Mouse (Mus musculus) kidney, adult 11 months (tissue): ENCODE data around the gene Sgtb.

Source experiments
- DNase-seq: peaks from one replicate; pipeline ENCODE4 v3.0.0; 2022

The Sgtb gene

DNA sequence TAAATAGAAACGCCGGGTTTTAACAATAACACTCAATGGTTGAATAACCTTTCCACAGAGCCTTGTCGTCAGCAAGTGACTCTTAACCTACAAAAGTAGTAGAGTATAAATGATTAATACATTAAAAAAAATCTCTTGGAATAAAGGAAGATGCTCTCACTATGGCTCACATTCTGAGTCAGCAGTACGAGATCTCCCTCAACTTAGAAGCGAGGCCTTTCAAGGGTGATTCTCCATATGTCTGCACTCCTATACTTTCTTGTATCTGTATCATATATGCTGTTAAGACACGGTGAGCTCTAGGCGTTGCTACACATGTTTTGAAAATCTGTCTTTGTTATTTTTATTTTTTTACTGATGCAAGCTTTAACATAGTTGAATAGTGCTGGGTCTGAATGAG lies 985 bp downstream of the Sgtb start:
- DNase-seq, result no peak

DNA sequence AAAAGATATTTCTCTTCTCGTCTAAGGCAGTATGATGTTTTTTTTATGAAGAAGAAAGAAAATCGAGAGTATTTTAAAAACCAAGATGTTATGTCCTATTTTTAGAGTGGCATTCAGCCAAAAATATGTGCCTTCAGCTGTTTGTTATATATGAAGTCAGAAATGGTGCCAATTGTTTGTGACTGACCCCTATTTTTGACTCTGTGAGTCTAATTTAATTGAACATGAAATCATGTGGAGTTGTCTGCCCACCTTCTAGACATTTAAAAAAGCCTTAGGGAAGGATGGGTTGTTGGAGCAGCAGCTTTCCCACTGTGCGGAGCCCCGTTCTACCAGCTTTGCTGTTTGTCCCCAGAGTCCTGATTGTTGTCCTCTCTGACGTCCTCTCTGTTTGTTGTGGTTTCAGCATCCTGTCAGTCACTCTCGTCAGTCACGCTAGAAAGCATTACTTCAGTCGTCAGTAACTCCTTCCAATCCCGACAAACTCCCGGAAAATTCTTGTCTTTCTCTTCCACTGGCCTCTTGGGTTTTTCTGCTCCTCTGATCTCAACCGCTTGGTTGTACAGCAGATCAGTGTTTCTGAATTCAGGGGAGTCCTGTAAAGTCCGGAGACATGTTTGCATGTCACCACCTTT lies 2.8 kb downstream of the Sgtb start:
- no peak for DNase-seq

DNA sequence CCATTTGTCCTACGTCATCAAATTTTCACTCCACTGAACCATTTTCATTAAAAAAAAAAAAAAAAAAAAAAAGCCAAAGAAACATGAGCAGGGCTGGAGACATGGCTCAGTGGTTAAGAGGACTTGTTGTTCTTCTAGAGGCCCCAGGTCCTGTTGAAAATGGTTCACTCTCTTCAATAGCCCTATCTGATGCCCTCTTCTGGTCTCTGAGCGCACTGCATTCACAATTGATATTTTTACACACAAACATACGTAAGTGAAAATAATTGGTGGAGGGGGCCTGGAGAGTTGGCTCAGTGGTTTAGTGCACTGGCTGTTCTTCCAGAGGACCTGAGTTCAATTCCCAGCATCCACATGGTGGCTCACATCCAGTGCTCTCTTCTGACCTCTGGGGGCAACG lies 4.2 kb downstream of the Sgtb start:
- no peak for DNase-seq

DNA sequence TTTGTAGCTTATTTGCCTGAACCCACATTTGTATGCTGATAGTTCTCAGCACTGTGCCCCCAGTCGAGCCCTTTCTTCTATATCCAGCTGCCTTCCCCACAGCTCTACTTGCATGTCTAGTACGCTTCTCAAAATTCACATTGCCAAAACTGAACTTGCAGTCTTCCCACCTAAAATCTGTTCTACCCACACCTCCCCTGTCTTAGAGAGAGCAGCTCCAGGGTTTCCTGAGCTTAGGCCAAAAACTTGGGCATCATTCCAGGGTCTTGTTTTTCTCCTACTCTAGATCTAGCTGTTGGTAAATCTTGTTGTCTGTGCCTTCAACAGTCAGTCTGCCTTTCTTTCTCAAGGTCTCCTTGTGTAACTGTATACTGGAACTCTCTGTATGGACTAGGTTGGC lies 5.3 kb downstream of the Sgtb start:
- no peak for DNase-seq

DNA sequence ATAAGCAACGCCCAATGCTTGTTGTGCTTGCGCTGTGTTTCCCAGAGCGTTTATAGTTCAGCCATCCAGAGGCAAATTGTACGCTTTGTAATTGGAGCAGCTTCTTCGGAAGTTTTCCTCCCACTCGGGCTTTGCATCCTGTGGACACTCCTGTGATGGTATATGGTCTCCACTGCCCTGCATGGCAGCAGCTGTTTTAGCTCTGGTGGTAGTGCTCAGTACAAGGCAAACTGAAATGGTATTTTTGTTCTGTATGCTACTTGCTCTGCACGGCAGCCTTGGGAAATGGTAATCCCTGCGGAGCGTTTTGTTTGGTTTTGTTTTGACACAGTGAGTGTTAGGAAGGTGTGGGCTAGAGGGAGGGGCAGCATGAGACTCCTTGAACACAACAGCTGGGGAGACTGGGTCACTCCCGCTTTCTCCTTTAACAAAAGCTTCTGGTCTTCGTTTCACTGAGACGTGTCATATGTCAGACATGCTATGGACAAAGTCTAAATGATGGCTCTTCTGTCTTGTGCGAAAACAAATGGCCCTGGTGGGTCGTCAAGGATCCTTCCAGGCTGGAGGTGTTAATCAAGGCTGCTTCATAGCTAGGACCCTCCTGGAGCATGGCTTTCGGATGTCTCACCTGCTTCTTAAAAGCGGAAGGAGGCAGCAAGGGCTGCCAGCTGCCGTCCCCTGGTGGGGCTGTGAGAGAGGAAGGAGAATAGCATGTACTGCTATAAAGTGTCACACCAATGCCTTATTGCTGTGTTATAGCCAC lies 12.7 kb downstream of the Sgtb start:
- DNase-seq, result no peak

DNA sequence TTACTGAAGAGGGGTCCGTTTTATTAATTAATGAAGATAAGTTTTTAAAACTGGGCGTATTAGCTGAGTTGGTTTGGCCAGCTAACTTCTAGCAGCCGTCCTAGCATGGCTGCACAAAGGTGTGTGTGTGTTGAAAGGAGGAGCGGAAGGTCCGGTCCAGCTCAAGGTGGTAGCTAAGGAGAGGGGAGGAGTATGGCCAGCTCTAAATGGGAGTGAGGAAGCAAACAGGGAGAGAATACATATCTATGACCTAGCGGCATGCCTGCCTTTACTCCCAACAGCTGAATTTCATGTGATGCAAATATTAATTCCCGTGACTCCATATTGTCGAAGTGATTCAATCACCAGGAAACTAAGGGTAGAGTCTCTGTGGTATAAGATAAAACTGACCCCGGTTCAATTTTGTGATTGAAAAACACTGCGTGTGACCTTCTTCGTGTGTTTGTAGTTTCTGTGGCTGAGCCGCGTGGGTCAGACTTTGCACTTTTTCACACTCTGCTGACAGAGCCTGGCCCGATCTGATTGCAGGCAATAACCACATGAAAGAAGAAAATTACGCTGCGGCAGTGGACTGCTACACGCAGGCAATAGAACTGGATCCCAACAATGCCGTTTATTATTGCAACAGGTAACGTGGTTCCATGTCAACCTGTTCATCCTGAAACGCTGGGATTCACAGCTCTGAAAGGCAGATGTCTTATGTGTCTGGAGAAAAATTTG lies 14.3 kb downstream of the Sgtb start:
- no peak for DNase-seq

DNA sequence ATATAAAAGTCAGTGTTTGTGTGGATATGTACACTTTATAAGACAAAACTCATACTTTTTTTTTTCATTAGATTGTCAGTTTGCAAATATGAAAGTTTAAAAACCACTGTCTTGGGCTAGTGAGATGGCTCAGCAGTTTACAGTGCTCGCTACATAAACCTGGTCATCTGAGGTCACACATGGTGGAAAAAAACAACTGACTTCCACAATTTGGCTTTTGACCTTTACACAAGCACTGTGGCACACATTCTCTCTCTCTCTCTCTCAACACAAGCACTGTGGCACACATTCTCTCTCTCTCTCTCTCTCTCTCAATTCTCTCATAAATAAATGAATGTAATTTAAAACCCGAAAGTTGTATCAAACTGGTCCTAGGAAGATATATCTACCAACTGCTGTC lies 23.0 kb downstream of the Sgtb start:
- DNase-seq, result no peak

DNA sequence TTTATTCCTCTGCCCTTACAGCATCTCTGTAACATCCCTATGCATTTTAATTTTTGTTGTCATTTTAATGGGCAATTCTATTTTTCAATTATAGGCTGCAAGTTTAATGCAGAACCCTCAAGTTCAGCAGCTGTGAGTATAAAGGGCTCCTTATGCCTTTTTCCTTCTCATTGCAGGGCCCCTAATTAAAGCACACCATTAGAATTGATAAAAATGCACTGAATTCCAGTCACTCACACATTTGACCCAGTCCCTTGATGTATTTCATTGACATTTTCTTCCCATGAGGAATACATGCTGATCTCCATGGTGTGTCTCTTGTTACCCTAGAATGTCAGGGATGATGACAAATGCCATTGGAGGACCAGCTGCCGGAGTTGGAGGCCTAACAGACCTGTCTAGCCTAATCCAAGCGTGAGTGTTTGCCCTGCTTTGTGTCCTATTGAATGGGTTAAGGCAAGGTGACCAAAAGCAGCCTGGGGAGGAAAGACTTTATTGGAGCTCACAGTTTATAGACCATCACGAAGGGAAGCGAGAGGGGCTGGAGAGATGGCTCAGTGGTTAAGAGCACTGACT lies 25.1 kb downstream of the Sgtb start:
- no peak for DNase-seq

DNA sequence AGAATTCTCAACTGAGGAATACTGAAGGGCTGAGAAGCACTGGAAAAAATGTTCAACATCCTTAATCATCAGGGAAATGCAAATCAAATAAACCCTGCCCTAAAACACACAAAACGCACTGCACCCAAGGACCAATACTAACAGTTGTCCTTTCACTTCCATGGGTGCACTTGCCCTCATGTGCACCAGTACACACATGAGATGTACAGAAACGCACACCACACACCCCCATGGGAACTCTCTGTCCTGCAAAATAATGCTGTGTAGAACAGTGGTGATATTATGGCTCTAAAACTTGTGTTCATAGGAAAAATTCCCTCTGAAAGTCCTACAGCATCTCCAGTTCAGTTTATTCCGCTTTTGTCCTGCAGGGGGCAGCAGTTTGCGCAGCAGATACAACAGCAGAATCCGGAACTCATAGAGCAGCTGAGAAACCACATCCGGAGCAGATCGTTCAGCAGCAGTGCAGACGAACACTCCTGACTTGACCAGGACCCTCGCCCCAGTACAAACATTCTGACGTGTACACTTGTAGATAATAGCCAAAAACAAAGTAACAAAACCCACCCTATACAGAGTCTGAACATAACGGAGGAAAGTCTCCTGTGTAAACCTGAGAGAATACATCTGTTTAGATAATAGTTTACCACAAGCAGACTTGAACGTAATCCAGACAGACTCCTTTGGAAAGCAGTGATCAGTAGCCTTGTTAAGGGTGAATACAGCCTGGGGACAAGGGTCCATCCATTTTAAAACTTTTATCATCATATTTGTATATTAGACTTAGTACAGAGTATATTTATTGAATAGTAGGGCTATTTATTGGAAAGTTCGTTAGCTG lies 30.0 kb downstream of the Sgtb start:
- peak; percentile 64 for DNase-seq

DNA sequence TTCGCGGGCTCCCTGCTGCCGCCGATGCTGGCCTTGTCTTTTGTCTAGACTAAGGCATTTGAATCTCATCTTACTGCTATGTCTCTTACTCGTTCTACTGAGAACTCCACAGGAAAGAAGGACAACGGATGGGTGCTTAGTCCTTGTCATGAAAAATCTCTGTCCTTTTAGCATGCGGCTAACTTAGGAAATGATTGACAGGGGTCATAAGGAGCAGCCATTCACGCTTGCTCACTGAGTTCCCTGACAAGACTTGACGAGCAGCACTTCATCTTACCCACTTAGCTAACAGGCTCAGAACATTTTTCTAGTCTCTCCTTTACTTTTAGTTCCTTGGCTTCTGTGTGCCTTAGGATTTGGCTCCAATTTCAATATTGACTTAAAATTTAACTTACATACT lies 35.3 kb downstream of the Sgtb start:
- DNase-seq, result peak; percentile 24

DNA sequence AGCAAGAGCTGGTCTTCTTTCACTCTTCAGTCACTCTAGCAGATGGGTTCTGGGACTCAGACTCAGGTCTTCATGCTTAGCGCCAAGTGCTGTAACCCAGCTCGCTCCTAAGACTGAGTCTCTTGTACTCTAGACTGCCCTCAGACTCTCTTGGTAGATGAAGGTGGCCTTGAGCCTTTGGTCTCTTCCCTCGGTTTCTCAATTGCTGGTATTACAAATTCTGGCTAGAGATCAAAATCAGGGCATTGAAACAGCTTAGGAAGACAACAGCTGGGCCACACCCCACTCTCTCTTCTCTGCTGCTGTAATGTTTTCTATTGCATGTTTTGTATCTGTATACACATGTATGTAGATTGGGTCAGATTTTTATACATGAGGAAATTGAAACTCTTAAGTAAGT lies 36.1 kb downstream of the Sgtb start:
- no peak for DNase-seq

DNA sequence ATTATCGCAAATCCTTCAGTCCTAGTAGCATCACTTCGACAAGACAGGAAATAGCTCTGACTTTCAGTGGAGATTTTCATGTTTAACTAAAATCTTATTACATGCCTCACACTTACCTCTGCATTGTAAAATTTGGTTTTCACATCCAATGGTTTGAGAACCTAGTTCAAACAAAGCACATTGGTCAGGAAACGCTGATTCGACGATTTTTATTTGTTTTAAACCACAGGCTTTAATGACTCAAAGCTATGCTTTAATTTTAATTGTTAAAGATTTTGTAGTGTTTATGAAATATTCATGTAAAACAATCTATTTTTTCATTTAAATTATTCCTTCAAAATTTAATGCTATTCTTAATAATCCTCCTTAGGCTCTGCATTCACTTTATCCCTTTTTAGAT lies 44.6 kb downstream of the Sgtb start:
- DNase-seq, result no peak

DNA sequence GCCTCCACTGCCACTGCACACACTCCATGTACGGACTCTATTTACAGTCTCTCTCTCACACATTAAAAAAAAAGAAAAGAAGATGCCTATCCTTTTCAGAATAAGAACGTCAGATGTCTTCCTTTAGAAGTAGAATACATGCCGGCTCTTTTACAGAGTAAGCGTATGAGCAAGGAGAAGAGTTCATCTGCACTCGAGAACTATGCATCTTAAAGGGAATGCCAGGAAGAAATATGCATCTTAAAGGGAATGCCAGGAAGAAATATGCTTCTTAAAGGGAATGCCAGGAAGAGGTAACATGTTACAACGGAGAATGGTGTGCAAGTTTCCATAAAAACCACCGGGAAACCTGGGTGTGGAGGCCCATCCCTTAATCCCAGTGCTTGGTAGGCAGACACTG lies 45.6 kb downstream of the Sgtb start:
- DNase-seq, result no peak

DNA sequence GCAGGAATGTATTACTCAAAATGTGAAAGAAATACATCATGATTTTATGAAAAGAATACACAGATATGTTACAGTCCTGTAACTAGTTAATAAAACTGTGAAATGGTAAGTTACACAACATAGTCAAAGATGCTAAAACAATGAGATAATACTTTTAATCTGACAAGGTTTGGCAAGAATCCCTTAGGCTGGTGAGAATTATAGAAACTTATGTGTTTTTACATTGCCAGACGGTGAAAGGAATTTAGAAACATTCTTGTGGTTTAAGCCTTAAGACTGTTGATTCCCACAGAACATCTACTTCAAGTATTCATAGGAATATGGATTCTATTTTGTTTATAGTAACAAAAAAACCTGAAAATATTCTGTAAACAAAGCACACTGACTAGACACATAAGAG lies 46.1 kb downstream of the Sgtb start:
- DNase-seq, result no peak

DNA sequence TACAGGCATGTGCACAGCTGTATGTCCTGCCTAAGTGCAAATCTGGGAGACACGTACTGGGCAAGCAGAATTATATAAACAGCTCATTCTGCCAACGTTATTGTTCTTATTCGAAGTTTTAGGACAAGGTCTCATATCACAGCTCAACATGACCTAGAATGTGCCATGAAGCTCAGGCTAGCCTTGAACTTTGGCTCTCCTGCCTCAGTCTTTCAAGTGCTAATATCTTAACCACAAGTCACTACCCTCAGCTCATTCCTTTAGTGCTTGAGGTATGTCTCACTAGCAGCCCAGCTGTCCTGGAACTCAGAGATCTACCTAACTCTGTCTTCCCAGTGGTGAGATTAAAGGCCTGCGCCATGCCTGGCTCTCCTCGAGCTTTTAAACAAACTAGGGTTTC lies 62.2 kb downstream of the Sgtb start:
- DNase-seq, result no peak

DNA sequence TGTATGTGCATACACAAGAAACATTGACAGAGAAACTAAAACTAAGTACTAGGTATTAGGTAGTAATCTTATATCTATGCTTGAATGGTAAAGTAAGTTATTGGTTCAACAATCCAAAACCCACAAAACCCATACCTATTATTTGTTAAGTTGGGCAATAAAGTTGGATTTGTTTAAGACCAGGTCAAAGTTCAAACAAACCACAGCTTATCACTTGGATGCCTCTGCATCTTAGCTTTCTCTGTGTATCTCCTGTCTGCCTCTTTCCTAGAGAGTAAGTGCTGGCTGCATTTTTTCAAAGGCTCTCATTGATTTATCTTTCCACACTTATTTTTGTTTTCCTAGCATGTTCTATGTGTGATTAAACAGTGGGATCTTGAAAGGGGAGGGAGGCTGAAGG lies 63.0 kb downstream of the Sgtb start:
- no peak for DNase-seq

DNA sequence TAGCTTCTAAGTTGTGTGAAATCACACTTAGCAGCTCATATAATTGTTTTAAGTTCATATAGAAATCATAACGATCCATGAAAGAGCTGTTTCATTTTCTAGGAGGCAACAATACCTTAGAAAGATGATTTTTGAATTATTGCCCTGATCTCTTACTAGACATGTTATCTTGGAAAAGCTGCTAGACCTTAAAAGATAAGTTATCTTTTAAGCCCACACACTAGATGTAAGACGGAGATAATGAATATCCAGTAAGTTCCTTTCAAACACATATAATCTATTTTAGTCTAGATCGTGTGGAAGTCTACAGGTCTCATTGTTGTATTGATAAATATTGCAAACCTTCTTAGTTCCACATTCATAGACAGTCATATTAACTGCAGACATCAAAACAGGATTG lies 67.3 kb downstream of the Sgtb start:
- DNase-seq, result no peak

DNA sequence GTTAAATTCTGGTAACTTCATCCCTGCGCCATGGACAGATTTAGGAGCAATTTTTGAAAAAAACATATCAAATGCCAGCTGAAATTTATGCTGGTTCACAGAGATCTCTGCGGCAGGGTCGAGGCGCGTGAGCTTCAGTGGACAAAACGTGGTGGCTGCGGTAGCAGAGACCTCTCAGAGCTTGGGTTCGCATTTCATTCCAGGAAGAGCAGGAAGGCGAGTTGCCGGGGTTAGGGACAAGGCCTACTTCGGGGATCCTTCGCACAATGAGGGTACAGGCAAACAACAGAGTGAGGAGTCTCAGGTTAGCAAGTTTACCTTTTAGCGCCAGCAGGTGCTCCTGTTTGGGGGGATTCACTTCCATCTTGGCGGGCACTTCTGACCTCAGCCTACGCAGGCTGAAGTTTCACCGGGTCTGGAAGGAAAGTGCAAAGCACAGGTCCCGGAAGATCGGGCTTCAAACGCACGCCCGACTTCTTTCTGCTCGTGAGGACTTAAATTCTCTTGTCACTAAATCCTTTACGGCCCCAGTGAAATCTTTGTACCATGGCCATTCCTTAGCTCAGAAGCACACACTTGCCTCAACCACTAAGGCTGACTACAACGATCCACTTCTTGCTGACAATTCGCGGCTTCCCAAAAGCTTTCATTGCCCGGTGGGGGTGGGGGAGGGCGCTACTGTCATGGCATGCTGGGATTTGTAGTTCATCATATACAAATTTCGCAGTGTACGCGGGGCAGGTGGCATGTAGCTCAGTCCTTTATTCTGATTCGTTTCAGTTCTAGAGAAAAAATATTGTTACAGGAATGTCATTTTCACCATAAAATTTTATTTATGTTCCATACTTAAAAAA lies 68.5 kb downstream of the Sgtb start, which contains the start of gene Trappc13:
Gene Trappc13 (minus strand): TSS at position 674 of the 854 bp plus-strand sequence.
- DNase-seq, result no peak

DNA sequence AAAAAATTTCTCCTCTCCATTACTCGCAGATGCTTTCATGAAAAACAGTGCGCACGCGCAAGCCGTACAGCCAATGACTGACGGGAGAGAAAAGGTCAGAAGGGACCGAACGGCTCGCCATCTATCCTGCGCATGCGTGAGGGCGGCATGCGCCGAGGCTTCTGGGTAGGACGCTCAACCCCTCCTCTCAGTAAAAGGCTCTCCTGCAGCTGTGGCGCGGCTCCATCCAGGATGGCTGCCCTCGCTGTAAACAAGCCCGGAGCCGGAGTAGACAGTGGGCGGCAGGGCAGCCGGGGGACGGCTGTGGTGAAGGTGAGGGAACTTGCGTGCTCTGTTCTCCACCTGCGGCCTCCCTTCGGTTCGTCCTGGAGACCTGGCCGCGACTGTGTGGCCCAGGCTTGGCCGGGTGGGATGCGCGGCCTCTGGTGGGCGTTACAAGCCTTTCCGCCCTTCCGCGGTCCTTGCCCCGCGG lies 69.1 kb downstream of the Sgtb start, which contains the start of gene Trim23:
Gene Trim23 (plus strand): TSS at position 148 of the 472 bp plus-strand sequence.
- DNase-seq, result peak; percentile 98

DNA sequence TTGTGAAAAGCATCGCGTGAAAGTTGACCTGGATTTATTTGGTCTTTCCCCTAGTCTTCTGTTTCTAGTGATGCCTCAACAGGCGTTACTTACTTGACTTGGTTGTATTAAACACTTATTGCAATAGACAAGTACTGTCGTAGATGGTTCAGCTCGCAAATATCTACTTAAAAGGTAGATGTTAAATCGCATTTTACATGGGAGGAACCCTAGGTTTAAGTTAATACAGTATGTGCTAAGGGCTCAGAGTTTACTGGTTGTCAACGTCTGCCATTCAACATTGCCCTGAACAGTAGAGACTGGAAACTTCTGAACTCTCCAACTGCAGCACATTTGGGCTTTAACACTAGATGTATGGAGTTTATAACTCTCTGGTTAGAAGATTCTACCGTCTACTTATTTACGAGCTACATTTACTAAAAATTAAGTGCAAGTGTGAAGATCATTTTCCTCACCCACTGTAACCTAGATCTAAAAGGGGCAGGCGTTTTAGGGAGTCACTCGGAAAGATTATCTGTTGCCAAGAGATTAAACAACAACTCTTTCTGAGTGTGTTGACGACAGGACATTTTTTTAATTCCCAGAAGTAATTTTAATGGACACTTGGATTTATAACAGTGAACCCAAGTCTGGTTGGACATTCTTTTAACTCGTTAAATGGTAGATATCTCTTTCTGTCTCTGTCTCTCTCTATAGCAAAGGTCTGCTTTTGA lies 69.8 kb downstream of the Sgtb start:
- DNase-seq, result no peak

DNA sequence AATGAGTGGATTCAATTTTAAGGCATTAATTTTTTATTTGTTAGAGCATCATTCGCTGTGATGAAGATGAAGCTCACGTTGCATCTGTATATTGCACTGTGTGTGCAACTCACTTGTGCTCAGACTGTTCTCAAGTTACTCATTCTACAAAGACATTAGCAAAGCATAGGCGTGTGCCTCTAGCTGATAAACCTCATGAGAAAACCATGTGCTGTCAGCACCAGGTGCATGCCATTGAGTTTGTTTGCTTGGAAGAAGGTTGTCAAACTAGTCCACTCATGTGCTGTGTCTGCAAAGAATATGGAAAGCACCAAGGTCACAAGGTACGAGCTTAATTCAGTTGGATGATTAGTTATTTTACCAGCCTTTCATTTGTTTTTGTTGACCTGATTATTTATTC lies 77.8 kb downstream of the Sgtb start:
- no peak for DNase-seq
